1 mouse cellular context compared by ENCODE assay signal in genomic region chr17:93874430-93874829, GRCm38 (mm10).
TF ChIP-seq lines count a peak whose summit lies in the region.

No protein-coding gene starts in this region.

TF ChIP-seq in MEL, 35 proteins besides CTCF, POLR2A, EP300 and RAD21 (continued from another document):
- TF ChIP-seq CHD1 (IDR thresholded peaks at IDR 0.05; ENCODE audit: low read depth, low read length), result no peak
TF ChIP-seq in MEL: peak in this region for 2.
